Mouse (Mus musculus) frontal cortex, adult (tissue): ENCODE measurements at regions not wholly inside any gene's neighbourhood (a gene's known extent, or its start where the extent isn't known, plus 50 kb on each side); places are given as distances from the start of the nearest gene placed in this dataset.
A peak's percentile ranks its signal among the peaks of the same experiment; 100 is the strongest.

Source experiments
- ATAC-seq: cut with Nextera tagmentation; 2 replicates; pipeline ENCODE4 v1.9.2; 2017; ENCODE audit warnings: mild to moderate bottlenecking, moderate library complexity, mixed read lengths; ENCODE audit not compliant: low TSS enrichment

GRCm38 (mm10) chr13:47398976-47399375 lies 276.5 kb downstream of the Rnf144b start:
- ATAC-seq = no peak

DNA sequence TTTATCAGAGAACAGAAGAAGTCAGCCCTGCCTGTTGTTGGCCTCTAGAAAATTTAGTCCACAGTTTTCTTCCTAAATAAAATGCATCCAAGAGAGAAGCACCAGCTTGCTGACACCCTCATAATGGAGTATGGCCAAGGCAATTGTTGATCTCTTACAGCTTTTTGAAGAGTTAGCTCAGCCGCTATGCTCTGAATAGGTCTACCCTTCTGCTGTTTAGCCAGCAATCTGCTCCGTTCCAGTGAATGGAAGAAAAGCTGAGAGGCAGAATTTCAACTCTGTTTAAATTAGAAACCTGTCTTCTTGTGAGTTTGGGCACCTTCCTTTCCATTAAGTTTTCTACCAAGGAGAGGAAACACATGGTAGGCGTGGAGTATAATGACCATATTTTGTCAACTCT lies 290.8 kb downstream of the Rnf144b start:
- peak; percentile 89 for ATAC-seq

- peak; percentile 71 for ATAC-seq
Observed at GRCm38 (mm10) chr13:47413940-47414339, 291.5 kb downstream of the Rnf144b start.

DNA sequence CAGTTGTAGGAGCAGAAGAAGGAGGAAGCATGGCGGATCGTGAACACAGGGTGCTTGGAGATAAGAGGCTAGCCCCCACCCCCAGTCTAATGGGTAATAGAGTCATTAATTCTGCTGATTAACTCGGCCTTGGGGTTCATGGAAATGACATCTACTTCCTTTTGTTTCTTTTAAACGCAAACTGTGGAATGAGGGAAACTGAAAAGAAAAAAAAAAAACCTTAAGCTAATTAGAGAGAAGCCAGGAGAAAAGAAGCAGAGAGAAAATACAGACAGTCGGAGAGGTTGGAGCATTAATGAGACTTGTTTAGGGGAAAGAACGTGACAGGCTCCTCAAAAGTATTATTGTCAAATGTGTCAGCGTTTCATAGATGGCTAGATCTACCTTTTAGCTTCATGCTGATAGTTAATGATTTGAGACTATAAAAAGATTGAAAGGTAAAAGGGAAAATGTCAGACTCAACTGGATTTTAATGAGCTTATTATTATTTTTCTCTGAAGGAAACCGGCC lies 307.5 kb downstream of the Rnf144b start:
- no peak for ATAC-seq

- ATAC-seq = no peak
Observed at GRCm38 (mm10) chr13:47430409-47430808, 308.0 kb downstream of the Rnf144b start.

DNA sequence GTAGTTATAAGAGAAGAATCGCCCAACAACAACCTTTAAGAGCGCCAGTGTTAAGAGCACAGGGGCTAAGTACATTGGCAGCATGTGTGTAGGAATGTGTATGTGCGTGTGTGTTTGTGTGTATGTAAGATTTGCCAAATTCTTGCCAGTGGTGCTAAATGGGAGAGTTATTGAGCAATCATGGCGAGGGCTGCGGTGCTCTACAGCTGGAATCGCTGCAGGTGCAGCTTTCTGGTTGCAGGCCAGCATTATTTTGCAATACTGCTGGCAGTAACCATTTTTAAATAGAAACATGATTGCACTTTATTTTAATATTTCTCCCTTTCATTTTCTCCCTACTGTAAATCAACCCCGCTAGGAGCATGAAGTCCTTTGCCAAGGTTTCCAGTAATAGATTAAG lies 313.2 kb downstream of the Rnf144b start:
- ATAC-seq = no peak

- ATAC-seq = no peak
Observed at GRCm38 (mm10) chr13:47444876-47445275, 322.4 kb downstream of the Rnf144b start.

DNA sequence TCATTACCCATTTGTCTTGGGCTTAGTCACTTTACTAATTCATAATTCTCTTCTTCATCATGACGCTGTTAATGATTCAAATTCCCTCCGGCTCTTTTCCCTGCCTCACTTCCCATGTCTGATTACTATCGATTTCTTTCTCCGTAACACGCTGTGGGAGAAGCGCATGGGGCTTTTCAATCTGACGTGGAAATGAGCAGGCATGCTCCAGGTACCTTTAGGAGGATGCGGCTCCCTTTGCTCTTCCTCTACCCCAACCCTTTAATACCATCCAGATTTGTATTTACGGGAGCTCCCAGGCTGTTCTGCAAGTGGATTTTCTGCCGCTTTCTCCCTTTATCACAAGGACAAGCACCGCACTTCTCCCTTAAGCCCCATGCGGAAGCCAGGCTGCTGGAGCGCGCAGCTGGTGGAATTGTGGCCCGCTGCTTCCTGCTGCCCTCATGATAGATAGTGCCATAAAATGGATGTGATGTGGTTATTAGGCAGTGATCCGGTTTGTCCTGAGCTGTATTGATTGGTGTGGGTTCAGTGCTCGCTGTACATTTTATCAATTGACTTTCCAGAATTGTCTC lies 329.8 kb downstream of the Rnf144b start:
- ATAC-seq = no peak

GRCm38 (mm10) chr13:47462148-47462547 lies 339.7 kb downstream of the Rnf144b start:
- no peak for ATAC-seq

DNA sequence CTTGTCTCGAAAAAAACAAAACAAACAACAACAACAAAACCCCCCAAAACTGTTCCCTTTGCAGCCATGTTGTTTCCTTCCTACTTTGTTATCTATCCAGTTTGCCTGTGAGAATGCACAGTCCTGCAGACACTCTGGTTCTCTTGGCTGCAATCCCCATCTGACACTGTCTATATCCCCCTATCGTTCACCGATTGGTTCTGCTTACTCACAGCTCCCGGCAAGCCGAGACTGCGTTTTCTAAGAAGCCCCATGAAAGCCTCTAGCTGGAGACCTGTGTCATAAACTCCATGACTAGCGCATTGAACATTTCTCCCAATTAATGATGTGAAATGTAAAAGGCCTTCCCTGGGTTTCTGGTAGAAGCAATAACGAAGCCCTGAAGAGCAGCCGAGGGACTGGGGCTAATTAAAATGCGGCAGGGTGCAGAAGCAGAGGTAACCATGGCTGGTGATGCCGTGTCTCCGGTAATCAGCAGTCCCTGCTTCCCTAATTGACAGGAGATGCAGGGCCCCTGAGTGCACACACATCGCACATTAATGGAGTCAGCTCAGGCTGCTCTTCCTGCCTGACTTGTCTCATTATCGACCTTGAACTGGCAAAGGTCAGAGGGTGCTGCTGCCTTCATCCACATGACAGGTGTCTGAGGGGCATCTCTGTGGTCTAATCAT lies 349.2 kb downstream of the Rnf144b start:
- no peak for ATAC-seq

- no peak for ATAC-seq
Observed at GRCm38 (mm10) chr13:47480159-47480558, 357.7 kb downstream of the Rnf144b start.

GRCm38 (mm10) chr13:47484819-47485218 lies 362.4 kb downstream of the Rnf144b start:
- no peak for ATAC-seq

GRCm38 (mm10) chr13:47486111-47486510 lies 363.7 kb downstream of the Rnf144b start:
- no peak for ATAC-seq

DNA sequence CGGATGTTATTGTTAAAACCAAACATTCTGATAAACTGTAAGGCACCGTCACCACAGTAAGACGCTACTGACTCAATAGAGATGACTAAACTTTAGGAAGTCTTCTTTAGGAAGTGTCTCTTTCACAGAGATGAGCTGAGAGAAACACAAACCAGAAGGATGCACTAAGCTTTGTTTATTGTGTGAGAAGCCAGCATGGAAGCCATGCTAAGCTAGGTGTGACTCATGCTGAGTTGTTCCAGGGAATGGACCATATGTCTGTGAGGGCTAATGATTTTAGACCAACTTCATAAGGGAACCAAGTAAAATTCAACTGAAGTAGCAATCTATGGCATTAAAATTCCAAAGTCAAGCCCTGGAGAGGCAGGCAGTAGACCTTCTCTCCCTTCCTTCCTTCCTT lies 364.2 kb downstream of the Rnf144b start:
- 0 out of 2 replicates have a peak, but pooled peaks have one; percentile 52 for ATAC-seq

GRCm38 (mm10) chr13:47505380-47505955 lies 383.0 kb downstream of the Rnf144b start:
- ATAC-seq = no peak

DNA sequence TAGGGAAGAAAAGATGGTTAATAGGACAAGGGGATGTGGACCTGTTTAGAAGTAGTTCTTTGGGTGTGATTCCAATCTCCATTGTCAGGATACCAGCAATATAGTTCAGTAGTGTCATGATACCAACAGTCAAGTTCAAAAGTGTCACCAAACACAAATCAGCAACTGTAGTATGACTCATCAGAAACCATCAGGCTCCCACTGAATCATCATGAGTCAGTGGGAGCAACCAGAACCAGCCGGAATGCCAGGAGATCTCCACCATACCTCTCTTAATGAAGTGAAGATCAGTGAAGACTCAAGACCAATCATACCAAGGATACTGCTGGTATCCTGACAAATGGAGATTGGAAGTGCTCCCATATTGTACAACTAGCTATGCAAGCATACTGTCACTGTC lies 410.5 kb downstream of the Rnf144b start:
- no peak for ATAC-seq

DNA sequence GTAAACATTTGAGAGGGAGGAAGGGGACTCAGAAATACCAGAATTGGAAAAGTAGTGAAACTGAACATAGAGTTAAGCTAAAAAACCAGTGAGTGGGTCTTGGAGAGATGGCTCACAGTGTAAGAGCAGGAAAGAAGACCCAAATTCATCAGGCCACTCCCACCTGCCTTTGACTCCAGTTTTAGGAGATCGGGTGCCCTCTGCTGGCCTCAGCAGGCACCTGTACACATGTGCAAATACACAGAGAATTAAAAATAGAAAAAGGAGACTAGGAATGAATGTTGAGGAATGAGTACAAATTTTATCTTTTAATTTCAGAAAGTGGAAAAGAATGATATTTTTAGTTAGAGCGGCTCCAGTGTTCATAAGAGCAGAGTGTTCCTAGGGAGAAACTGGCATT lies 414.7 kb downstream of the Rnf144b start:
- no peak for ATAC-seq

- no peak for ATAC-seq
Observed at GRCm38 (mm10) chr13:47549626-47550025, 427.2 kb downstream of the Rnf144b start.

DNA sequence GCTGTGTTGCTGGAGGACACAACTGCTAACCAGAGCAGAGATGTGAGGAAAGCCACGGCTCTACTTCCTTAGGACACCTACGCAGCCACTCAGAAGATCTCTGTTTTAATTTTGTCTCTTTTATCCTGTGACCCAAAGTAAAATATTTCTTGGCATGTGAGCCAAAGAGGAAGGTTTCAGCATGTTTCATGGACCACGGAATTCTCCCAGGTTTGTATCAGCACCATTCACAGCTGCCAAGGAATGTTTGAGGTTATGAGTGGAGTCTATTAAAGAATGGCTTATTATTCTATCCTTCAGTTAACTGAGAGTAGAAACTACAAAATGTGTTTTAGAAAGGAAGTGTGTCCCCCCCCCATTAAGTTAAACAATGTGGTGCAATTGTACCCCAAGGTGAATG lies 429.8 kb downstream of the Rnf144b start:
- no peak for ATAC-seq

- no peak for ATAC-seq
Observed at GRCm38 (mm10) chr13:47554198-47554597, 431.7 kb downstream of the Rnf144b start.

- no peak for ATAC-seq
Observed at GRCm38 (mm10) chr13:47557196-47557974, 434.9 kb downstream of the Rnf144b start.

DNA sequence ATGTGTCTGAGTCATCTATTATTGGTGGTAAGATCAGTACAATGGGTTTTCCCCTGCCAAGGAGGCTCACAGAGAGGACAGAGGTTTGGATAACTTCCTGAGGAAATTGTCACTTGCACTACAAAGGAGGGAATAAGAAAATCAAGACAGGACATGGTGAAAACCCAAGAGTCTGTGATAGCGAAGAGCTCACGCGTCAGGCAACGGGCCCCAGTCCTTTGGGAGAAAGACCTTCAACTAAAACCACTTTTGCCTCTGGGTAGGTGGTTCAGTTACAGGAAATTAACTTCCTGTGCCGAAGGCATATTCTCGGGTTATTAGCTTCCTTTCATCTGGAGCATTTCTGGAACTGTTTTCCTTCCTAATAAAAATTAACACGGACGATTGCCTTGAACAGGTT lies 440.4 kb downstream of the Rnf144b start:
- ATAC-seq = no peak
